Mouse (Mus musculus) embryo, embryonic 9.5 days (tissue): ENCODE measurements around the gene Gpsm3.

ENCODE experiments used
- DNase-seq: peaks from one replicate; pipeline ENCODE4 v3.0.0-alpha.2; 2017; ENCODE audit errors: extremely low spot score

Gpsm3 gene

GRCm38 (mm10) chr17:34603375-34604060 lies 13.9 kb downstream of the Gpsm3 start, which contains the start of gene Rnf5:
Rnf5 (minus strand) TSS chr17:34603690.
- DNase-seq: peak; percentile 99

DNA sequence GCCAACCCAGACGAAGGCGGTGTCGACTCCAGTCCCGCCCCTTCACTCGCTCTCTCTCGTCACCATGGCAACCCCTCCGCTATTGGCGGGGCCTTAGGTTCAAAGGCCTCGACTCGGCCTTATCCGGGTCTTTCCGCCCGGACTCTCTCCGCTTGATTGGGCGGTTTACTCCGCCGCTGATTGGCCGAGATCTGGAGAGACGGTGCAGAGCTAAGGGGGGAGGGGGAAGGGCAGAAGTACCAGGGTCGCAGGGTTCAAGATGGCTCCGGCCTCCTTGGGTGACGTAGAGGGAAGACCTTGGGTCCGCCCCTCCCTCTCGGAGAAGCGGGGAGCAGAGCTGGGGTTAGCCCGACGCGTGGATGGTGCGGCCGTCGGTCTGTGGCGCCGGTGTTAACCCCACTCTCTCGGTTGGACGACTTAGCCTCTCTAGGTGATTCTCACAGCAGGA lies 14.5 kb downstream of the Gpsm3 start, which contains the start of gene Agpat1:
TSS of gene Agpat1 (plus strand) at position 202 of the 448 bp plus-strand sequence.
- DNase-seq: no peak

DNA sequence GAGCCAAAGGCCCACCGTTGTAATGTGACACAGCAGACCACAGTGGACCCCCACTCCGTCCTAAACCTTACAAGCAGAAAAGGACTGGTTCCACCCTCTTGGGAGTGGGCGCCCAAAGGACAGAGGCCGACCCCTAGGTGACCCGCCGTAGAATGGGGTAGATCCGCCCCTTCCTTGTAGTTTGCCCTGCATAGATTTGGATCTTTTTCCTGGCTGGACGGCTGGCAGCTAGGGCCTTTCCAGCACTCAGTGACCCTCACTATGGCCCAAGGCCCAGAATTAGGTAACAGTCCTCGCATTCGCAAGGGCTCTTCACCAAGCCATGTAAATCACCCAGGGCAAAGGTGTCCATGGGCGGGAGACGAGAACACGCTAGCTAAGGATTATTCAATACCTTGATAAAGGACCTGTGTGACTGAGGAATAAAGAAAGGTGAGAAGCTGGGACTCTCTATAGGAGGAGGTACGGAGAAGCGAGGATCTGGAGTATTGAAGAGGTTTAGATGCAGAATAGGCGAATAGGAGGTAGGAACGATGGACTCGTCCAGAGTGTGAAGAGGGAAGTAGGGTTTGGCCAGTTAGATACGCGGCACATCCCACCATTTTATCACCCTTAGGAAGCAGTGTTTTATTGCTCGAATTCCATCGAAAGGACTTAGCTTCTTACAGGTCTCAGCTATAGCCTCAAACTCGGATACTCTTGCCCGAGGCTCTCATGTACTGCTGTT lies 15.1 kb downstream of the Gpsm3 start:
- DNase-seq: no peak

- DNase-seq: peak; percentile 94
Observed at GRCm38 (mm10) chr17:34605609-34606008, 16.0 kb downstream of the Gpsm3 start.

DNA sequence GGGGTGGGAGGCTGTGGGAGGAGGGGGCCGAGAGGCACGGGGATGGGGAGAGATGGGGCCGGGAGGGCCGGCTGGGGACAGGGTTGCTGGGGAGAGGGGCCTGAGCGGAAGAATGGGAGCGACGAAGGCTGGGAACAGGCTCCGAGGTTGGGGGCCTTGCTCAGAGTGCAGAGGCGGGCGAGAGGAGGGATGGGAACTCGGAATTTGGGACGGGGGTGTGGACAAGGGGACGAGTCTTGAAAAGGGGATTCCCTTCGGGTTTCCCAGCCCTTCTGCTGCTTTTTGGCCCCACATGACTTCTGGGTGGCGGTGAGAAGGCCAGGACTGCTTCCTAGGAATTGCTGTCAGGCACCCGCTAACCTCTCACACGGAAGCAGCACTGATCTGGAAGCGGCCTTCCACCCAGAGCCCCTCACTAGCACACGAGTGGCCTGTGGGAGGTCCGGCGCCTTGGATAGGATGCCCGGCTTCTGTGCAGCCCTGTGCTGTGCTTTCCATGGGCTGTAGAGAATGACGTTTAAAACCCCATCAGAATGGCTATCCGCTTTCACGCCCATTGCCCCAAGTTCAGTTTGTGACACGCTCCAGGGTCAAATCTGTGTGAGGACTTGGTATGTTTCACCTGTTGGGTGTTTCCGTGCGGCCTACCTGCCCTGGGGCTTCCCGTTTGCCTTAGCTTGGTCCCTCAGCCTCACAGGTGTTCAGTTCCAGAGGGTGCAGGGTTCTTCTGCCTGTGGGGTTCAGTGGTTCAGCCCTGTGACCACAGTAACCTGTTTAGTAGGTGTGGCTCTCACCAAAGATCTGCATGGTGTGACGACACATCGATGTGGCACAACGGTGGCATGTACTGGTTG lies 16.8 kb downstream of the Gpsm3 start:
- DNase-seq: no peak

DNA sequence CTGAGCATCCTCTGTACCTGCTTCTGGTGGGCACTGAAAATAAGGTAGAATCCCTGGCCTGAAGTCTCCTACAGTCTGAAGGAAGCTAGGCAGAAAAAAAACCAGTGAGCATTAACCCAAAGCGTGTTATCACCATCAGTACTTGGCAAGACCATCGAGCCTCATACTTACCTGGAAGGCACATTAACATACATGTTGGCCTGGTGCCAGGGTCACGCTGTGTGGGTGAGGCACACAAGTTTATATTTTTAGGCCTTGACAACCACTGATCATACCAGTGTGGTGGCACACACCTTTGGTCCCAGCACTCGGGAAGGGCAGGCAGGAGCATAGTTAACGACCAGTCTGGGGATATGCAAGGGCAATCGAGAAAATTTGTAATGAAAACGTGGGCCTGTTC lies 18.4 kb downstream of the Gpsm3 start:
- DNase-seq: no peak

DNA sequence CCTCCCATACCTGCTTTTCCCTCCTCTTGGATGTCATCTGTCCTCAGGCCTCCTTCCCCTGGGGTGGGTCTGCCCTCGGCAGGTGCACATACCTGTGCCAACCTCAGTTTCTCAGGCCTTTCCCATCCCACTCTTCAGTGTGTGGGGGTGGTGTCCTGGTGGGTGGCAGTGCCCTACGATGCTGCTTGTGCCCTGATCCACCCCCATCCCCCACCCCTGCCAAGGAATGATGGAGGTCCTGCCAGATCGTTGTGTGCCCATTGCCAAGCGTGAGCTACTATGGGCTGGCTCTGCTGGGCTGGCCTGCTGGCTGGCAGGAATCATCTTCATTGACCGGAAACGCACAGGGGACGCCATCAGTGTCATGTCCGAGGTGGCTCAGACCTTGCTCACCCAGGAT lies 21.4 kb downstream of the Gpsm3 start:
- no peak for DNase-seq

DNA sequence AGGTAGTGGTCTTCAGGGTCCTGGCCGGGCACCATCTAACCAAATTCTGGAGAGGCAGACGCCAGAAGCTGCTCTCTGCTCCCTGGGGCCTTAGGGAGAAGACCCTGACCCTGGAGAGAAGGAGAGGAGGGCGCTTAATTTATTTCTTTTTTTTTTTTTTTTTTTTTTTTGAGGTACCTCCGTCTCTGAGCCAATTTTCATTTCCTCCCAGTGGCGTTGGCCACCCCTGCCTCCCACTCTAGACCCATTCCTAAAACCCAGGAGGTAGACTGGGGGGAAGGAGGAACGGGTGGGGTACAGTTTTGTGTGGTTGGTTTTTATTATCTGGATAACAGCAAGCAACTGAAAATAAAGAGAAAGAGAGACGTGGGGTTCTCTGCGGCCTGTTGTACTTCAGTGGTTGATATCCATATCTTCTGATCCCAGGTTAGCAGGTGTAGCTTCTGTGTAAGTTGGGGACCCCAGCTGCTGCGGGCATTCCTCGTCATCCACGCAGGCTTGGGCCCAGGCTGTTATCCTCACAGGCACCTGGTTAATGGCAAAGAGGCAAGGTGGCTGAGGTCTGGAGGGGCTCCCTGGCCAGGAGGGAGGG lies 23.5 kb downstream of the Gpsm3 start:
- no peak for DNase-seq

DNA sequence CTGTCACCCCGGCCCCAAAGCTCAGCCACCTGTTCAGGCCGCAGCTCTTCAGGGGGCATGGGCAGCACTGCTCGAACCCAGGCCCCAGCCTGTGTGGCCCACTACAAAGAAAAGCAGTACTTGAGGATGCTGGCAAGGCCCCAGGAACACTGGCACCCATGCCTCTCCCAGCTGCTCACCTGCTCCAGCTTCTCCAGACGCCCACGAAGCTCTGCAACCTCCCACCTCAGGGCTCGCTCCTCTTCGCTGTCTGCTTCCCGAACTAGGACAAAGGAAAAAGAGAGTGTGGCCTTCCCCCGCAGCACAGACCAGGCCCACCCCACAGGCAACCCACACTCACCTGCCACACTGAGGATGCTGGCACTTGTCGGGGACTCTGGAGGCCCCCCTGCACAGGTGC lies 24.2 kb downstream of the Gpsm3 start:
- DNase-seq: no peak

DNA sequence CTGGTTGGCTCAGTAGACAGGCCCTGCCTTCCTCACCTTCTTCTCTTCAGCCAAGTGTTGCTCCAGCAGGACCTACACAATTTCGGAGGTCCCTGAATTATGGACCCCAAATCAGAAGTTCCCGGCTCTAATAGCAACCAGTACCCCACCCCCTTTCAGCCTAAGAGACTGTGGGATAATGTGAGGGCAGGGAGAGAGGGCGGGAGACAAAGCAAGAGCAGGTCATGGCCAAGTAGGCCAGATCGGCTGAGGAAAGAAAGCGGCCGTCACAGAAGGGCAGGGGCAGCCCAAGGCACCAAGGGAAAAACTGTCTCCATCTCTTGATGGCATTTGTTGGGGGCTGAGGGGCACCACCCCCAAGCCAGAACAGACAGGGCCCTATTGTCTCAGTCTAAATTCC lies 26.3 kb downstream of the Gpsm3 start, which contains the start of gene Egfl8:
TSS of gene Egfl8 (minus strand) at position 101 of the 400 bp plus-strand sequence.
- no peak for DNase-seq

DNA sequence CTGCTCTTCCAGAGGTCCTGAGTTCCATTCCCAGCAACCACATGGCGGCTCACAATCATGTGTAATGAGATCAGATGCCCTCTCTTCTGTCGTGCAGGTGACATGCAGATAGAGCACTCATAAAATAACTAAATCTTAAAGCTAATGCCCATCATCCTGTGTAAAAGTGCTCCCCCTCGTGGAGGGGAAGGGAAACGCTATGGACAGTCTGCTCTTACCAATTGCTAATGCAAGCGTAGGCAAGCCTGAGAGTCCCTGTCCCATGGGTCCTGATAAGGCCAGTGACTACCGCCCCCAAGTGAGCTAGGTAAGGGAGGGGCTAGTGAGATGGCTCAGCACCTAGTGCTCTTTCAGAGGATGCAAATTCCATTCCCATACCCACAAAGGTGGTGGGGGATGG lies 29.4 kb downstream of the Gpsm3 start:
- DNase-seq: peak; percentile 63

- no peak for DNase-seq
Observed at GRCm38 (mm10) chr17:34621006-34621405, 31.4 kb downstream of the Gpsm3 start.

GRCm38 (mm10) chr17:34623161-34623560 lies 33.6 kb downstream of the Gpsm3 start:
- no peak for DNase-seq

DNA sequence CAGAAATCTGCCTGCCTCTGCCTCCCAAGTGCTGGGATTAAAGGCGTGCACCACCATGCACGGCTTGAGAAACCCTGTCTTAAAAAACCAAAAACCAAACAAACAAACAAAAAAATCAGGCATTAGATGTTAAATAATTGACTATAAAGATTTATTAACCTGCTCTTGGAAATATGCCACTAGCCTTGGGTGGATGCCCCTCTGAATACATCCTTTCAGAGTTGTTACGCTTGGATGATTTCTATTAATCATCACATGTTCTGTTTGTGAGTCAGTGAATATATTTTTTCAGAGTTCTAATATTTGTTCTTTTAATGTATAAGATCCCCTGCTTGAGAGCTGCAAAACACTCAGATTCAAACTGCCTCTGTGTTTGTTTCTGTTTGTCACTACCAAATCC lies 35.4 kb downstream of the Gpsm3 start:
- DNase-seq: no peak

DNA sequence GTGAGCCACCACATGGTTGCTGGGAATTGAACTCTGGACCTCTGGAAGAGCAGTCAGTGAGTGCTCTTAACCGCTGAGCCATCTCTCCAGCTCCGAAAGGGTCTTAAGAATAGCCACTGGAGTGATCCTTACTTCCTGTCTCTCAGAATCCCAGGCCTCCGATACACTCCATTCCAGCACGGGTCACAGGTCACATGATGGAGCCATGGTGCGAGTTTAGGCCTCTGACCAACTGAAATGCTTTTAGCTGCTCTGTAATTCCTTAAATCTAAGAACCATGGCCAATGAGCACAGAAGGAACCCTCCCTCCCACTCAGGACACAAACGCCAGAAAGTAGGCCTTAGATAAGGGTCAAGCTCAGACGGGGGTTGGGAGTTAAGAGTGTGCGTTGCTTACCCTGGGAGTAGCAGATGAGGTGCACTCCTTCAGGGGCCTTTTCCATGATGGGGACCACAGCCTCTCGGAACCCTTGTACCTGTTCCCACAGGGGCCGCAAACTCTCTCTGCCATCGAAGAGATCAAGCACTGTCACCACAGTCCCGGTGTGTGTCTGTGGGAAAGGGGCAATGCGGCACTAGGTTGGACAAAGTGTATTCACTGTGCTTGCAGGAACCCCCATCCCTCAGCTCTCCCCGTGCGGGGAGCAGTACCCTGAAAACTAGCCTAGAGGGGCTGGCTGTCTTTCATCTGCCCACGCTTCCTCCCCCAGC lies 36.6 kb downstream of the Gpsm3 start:
- DNase-seq: no peak

DNA sequence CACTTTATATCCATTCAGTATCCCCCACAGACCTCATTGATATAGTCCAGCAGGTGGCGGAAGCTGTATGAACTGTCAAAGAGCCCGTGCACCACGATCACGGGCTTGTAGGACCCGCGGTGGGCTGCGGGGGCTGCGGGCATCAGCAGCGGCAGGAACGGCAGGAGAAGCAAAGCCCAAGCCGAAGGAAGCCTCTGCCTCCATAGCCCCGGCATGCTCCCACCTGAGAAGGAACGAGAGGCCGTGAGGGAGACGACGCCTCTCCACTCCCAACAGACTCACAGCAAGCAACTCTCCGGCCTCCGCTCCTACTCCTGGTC lies 37.1 kb downstream of the Gpsm3 start:
- peak; percentile 51 for DNase-seq

DNA sequence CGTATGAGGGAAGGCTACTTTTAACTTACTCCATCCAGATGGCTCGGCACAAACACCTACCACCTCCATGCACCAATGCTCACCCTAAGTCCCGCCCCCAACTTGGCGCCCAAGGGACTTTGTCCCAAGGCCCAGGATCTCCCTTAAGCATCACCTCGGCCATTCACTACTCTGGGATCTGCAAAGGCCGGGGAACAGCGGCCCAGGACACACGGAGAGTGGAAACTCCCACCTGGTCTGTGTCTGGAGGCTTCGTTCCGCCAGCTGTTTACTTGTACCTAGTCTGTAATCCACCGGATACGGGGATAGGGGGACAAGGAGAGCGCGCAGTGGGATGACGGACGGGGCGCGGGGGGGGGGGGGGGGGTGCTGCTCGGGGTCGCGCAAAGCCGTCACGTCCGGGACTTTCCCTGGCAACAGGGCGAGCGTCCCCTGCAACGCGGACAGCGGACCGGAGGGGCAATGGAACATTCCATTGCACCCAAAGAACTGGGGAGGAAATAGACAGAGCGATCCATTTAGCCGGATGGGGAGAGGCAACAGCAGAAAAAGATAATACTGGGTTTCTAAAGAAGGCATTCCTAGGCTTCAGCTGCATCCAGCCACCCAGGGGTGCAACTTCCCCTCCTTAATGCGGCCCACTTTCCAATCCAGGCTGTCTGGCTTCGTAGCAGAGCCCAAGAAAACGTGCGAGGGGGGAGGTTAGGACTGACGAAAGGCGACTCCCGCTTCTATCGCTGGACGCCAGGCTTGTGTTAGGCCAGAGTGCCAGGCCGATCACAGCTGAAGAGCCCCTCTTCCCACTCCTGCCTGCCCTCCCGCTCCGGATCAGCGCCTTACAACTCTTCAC lies 37.7 kb downstream of the Gpsm3 start:
- peak; percentile 92 for DNase-seq

DNA sequence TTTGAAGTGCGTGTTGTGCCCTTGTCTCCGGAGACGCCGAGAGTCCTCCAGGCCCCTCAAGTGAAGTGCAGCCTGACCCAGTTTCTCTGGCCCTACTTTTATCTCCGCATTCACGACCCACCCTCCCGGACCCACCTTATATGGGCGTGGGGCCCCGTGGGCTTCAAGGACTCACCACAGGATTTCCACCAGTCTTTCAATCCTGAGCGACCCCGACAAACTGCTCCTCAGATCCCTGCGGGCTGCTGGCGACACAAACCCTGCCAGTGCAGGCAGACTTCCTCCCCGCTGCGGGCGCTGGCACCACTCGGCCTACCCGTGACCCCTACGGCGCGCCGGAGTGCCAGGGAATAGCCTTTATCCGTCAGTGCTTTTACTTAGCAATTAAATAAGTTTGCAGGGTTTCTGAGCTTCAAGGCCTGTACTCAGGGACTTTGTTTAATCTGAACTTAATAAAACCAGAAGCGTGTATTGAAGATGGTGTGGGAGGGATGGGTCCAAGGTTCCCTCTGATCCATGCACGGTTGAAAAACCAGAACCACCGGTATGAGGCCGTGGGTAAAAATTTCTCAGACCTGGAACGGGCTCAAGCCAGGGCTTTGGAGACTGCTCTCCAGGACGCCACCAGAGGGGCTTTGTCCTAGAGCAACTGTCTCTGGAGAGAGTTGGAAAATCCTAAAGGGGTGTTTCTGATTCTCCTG lies 38.5 kb downstream of the Gpsm3 start, which contains the start of gene Ppt2:
TSS of gene Ppt2 (minus strand) at position 568 of the 701 bp plus-strand sequence.
- DNase-seq: no peak

GRCm38 (mm10) chr17:34628644-34628967 lies 39.0 kb downstream of the Gpsm3 start:
- no peak for DNase-seq
